13 mouse cellular contexts compared by ENCODE assay signal in the genomic region with DNA sequence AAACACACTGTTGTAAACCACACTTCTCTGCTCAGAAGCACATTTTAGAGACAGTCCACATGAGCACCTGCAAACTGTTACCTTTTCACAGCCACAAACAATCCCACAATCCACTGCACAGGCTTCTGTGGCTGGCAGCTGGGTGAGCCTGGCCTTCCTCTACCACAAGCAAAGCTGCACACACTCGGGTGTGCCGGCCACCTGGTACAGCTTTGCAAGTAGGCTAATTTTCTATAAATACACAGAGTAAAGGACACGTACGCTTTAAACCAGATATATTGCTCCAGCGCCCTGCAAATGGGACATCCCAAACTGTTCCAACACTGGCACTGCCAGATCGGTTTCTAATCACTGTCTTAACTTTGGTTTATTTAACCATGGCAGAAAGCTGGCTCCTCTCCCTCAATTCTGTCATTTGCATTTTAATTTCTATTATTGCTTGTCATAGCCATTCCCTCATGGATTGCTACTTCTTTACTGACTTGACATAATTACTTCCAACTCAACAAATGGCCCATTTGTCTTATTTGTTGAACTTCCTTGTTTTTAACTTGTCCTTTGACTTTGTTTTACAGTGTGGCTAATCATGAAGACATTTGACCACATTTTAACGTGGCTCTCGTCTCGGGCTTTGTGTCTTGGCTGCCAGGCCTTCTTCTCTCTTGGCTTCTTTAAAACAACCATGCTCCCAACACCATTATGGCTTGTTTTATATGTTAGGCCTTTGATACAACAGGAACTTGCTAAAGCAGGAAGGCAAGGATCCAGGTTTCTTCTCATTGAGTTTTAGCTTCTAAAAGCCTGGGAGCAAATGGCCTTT. TPM values are rescaled to one million over a fixed set of nuclear protein-coding genes. Genes with fewer than 3 reads are reported as not detected.
DNase-seq lines count a peak whose midpoint lies in the region; ATAC-seq lines count a peak whose summit lies in the region.
"Had no signal": no experiment of that assay in that cellular context is flagged by ENCODE, and none has a peak within 500 bp of the region (broad histone marks: within the 10 kb centered on the region; RNA-seq: fewer than 3 reads in every experiment).

No protein-coding gene starts in this region.

- no peaks in the 10 kb centered on the region for H3K4me1 ChIP-seq in intestine, embryonic 16.5 days (ENCODE audit: control insufficient read depth, insufficient read depth, low read length)
- H3K4me1 ChIP-seq in intestine, embryonic 15.5 days (replicated peaks) = 0 out of 2 replicates have a peak, but pooled peaks cover 3% of the 10 kb centered on the region
- no peaks in the 10 kb centered on the region for H3K4me1 ChIP-seq in hindbrain, embryonic 11.5 days (replicated peaks; ENCODE audit: control insufficient read depth, insufficient read depth, low read length)
- H3K4me1 ChIP-seq: hindbrain, embryonic 10.5 days had no signal

- WGBS in intestine, embryonic 16.5 days = 73% methylated on average over 9 of the region's 9 CpGs
- WGBS in intestine, embryonic 15.5 days = 74% methylated on average over 9 of the region's 9 CpGs
- WGBS in hindbrain, embryonic 11.5 days = 93% methylated on average over 9 of the region's 9 CpGs

- no peak overlapping the region for H3K9ac ChIP-seq in intestine, embryonic 16.5 days (ENCODE audit: low read depth, low read length)
- no peak overlapping the region for H3K9ac ChIP-seq in intestine, embryonic 15.5 days
- H3K9ac ChIP-seq in hindbrain, embryonic 11.5 days (ENCODE audit: low read depth, low read length) = no peak overlapping the region
- H3K9ac ChIP-seq: limb, embryonic 13.5 days had no signal

- peak; percentile 68 for ATAC-seq in cerebellum, adult (ENCODE audit: insufficient number of reproducible peaks, low FRiP score, low TSS enrichment)
- ATAC-seq in intestine, embryonic 16.5 days = no peak
- ATAC-seq in intestine, embryonic 15.5 days = no peak
- ATAC-seq in hindbrain, embryonic 11.5 days (ENCODE audit: low FRiP score) = no peak
- ATAC-seq: Patski had no signal

- no peak for DNase-seq in cerebellum, adult 11 months
- DNase-seq in brain, adult 2 months (ENCODE audit: low read depth, low spot score) = peak; percentile 73
- peak; percentile 15 for DNase-seq in splenic B cell, adult 2 months (ENCODE audit: low read depth, low spot score)
- no peak for DNase-seq in adrenal gland, adult 18-20 months (ENCODE audit: low spot score in 2 of 2)
- no peak for DNase-seq in hindbrain, embryonic 11.5 days (ENCODE audit: low spot score)
- DNase-seq: lung, postnatal 14 days had no signal

- no peaks in the 10 kb centered on the region for H3K9me3 ChIP-seq in intestine, embryonic 16.5 days (ENCODE audit: control insufficient read depth, low read length)
- no peaks in the 10 kb centered on the region for H3K9me3 ChIP-seq in intestine, embryonic 15.5 days
- H3K9me3 ChIP-seq in hindbrain, embryonic 11.5 days (ENCODE audit: control insufficient read depth, low read length) = no peaks in the 10 kb centered on the region
- H3K9me3 ChIP-seq: embryonic facial prominence, embryonic 10.5 days; hindbrain, embryonic 10.5 days; limb, embryonic 13.5 days had no signal

- no peak overlapping the region for H3K4me3 ChIP-seq in intestine, embryonic 16.5 days (ENCODE audit: low read length)
- H3K4me3 ChIP-seq in intestine, embryonic 15.5 days (replicated peaks) = no peak overlapping the region
- H3K4me3 ChIP-seq in hindbrain, embryonic 11.5 days (ENCODE audit: low read depth, low read length) = no peak overlapping the region
- H3K4me3 ChIP-seq: embryonic facial prominence, embryonic 10.5 days; hindbrain, embryonic 10.5 days; limb, embryonic 13.5 days had no signal

- H3K27ac ChIP-seq in intestine, embryonic 16.5 days (ENCODE audit: low read length) = peak overlapping the region; percentile 44; the same call in 1 of the 2 replicates
- no peak overlapping the region for H3K27ac ChIP-seq in intestine, embryonic 15.5 days
- no peak overlapping the region for H3K27ac ChIP-seq in hindbrain, embryonic 11.5 days (ENCODE audit: low read depth, low read length)
- H3K27ac ChIP-seq: embryonic facial prominence, embryonic 10.5 days; hindbrain, embryonic 10.5 days; limb, embryonic 13.5 days had no signal

- H3K27me3 ChIP-seq in intestine, embryonic 16.5 days (replicated peaks; ENCODE audit: control insufficient read depth, insufficient read depth, low read length) = no peaks in the 10 kb centered on the region
- H3K27me3 ChIP-seq in intestine, embryonic 15.5 days (replicated peaks) = no peaks in the 10 kb centered on the region
- no peaks in the 10 kb centered on the region for H3K27me3 ChIP-seq in splenic B cell, adult 2 months (ENCODE audit: control insufficient read depth, insufficient read depth, low read length, poor library complexity, severe bottlenecking)
- no peaks in the 10 kb centered on the region for H3K27me3 ChIP-seq in hindbrain, embryonic 11.5 days (ENCODE audit: control insufficient read depth, insufficient read depth, low read length)
- H3K27me3 ChIP-seq: limb, embryonic 13.5 days; Patski had no signal

- no peak overlapping the region for H3K4me2 ChIP-seq in intestine, embryonic 16.5 days (ENCODE audit: low read depth, low read length)
- H3K4me2 ChIP-seq in intestine, embryonic 15.5 days (replicated peaks) = no peak overlapping the region
- no peak overlapping the region for H3K4me2 ChIP-seq in hindbrain, embryonic 11.5 days (replicated peaks; ENCODE audit: low read depth, low read length)
- H3K4me2 ChIP-seq: limb, embryonic 13.5 days had no signal

- no peaks in the 10 kb centered on the region for H3K36me3 ChIP-seq in intestine, embryonic 16.5 days (ENCODE audit: control insufficient read depth, insufficient read depth, low read length)
- no peaks in the 10 kb centered on the region for H3K36me3 ChIP-seq in intestine, embryonic 15.5 days
- no peaks in the 10 kb centered on the region for H3K36me3 ChIP-seq in splenic B cell, adult 2 months (ENCODE audit: control insufficient read depth, insufficient read depth, low read length, poor library complexity, severe bottlenecking)
- no peaks in the 10 kb centered on the region for H3K36me3 ChIP-seq in hindbrain, embryonic 11.5 days (ENCODE audit: control insufficient read depth, insufficient read depth, low read length)
- H3K36me3 ChIP-seq: hindbrain, embryonic 10.5 days; limb, embryonic 13.5 days had no signal

RNA-seq across cellular contexts. Expression of gene Dirc2, which starts 21.5 kb away (rescaled TPM):
- polyA plus RNA-seq in intestine, embryonic 16.5 days (2015; fragmentation: Nextera tagmentation; extraction: Ambion mirVana) = 7.8 and 11.8 TPM in 2 replicates
- 12.0 and 13.2 TPM in 2 replicates for polyA plus RNA-seq in intestine, embryonic 15.5 days (2015; fragmentation: Nextera tagmentation; extraction: Ambion mirVana)
- 10 to 100 TPM; 28.1 to 33.2 TPM for total RNA-seq in adrenal gland, adult 18-20 months (2021)
- 20.1 and 21.1 TPM in 2 replicates for polyA plus RNA-seq in hindbrain, embryonic 11.5 days (2014; fragmentation: Nextera tagmentation; extraction: Ambion mirVana)

RNA-seq across cellular contexts. Expression of gene Hspbap1, which starts 22.5 kb away (rescaled TPM):
- polyA plus RNA-seq in intestine, embryonic 16.5 days (2015; fragmentation: Nextera tagmentation; extraction: Ambion mirVana) = 14.6 and 15.9 TPM in 2 replicates
- polyA plus RNA-seq in intestine, embryonic 15.5 days (2015; fragmentation: Nextera tagmentation; extraction: Ambion mirVana) = 17.6 and 18.4 TPM in 2 replicates
- total RNA-seq in adrenal gland, adult 18-20 months (2021) = 1 to 10 TPM; 3.5 to 4.9 TPM
- polyA plus RNA-seq in hindbrain, embryonic 11.5 days (2014; fragmentation: Nextera tagmentation; extraction: Ambion mirVana) = 24.7 and 25.2 TPM in 2 replicates

Comparison
In these comparisons a context has a peak if more than half of its experiments do, and no peak if none do; other contexts are left out.
1. DNase-seq: peak in brain, adult 2 months (single experiment) and splenic B cell, adult 2 months (single experiment); none in cerebellum, adult 11 months (single experiment), adrenal gland, adult 18-20 months (0 of 2) and hindbrain, embryonic 11.5 days (single experiment).